Mouse (Mus musculus): ENCODE measurements around the gene Ifitm3.

DNA sequence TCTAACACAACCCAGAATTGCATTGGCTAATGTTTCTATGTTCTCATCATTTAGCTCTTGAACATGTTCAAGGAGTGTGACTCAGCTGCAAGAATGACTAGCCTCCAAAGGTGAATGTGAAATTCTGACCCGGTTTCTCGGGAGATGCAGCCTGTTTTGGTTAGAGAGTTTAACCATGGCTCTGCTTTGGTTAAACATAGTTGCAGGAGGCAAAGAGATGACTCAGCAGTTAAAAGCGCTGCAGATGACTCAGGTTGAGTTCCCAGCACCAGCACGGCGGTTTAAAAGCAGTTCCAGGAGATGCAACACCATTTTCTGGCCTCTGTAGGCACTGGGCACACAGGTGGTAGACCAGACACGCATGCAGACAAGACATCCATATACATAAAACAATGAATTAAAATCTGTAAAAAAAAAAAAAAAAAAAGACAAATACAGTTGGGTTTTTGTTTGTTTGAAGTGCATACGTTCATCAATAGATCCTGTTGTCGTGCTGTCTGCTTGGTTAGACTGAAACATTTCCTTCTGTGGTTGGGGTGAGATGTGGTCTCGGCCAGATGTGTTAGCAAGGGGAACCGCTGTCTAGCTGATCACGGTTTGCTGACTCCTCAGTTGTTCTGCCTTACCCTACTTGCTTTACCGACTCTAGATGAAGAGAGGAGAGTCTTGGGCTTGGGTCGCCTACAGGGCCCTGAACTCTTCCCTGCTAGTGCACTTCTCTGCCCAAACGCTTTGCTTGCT, 48.2 kb upstream of the Ifitm3 start:
- TF ChIP-seq EP300 (optimal IDR thresholded peaks at IDR 0.05) (no peak), CTCF (IDR thresholded peaks at IDR 0.05; ENCODE audit: low read depth) (no peak)

Data from stomach, postnatal 0 days (tissue).